Mouse (Mus musculus) CD4-positive, CD25-positive, alpha-beta regulatory T cell, adult 4 months (primary cell): ENCODE results near the gene Ccnq. TPM values are rescaled to one million over a fixed set of nuclear protein-coding genes. Genes with fewer than 3 reads are reported as not detected.

Experiments
- ATAC-seq: one replicate; pipeline ENCODE4 v1.8.0; 2017
- polyA plus RNA-seq, 2 experiments: library from polyadenylated mRNA; unstranded; fragments of 100-300 nt; shearing (Covaris generic); gene quantifications; one replicate each; pipeline ENCODE4 v1.2.1; 2017

The Ccnq gene
- 10 to 100 TPM; 32.8 to 36.9 TPM for polyA plus RNA-seq

DNA sequence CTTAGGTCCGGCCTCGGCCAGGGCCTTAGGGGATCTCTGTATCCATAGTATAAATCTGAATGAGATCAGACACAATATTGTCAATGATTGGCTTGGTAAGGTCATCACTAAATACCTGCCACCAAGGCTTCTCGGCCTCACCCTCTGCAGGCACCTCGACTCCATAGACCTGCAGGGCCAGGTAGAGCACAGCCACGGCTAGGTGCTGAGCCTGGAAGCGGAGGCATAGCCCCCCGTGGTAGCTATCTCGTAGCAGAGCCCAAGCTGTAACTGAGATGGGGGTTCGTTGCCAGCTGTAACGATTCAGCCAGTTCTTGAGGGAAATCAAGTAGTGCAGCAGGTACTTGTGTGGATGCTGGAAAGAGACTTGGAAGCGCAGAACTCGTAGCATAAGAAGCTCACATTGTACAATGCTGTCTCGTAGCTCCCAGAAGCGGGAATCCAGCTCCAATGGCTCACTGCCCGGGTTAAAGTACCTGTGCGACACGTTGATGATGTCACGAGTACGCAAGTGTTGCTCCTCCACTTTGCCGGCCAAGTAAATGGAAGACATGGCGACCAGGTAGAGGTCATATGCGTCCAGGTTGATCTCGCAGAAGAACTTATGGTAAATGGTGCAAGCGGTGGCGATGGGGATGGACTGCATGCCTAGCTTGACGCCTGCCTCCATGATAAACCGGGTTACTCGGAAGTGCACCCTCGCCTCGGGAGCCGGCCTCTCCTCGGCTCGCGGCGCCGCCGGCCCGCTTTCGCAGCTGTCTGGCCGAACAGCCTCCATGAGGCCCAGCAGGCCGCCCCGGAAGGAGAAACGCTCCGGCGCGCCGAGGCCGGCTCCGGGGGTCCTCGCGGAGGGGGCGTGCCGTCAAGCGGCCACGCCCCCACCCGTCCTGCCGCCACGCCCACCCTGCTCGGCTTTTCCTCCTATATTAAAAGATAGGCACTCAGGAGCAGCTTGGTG, at the start of gene Ccnq:
TSS of gene Ccnq (minus strand) at position 845 of the 958 bp plus-strand sequence.
- peak; percentile 90 for ATAC-seq

DNA sequence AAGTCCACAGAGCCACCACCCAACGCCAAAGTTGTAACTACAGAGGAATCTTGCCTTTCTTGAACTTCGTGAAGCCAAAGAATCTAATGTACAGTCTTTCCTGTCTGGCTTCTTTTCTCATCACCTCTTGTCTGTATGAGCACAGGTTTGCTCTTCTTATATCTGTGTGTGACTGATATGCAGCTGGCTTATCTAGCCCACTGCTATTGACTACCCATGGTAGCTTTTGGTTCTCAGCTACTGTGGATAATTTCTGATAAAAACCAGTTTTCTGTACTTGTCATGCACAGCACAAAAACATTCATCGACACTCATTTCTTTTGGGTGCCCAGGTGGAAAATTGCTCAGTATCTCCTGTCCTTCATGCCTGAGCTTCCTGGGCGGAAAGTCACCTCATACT, 49.6 kb upstream of the Ccnq start:
- ATAC-seq, result no peak

DNA sequence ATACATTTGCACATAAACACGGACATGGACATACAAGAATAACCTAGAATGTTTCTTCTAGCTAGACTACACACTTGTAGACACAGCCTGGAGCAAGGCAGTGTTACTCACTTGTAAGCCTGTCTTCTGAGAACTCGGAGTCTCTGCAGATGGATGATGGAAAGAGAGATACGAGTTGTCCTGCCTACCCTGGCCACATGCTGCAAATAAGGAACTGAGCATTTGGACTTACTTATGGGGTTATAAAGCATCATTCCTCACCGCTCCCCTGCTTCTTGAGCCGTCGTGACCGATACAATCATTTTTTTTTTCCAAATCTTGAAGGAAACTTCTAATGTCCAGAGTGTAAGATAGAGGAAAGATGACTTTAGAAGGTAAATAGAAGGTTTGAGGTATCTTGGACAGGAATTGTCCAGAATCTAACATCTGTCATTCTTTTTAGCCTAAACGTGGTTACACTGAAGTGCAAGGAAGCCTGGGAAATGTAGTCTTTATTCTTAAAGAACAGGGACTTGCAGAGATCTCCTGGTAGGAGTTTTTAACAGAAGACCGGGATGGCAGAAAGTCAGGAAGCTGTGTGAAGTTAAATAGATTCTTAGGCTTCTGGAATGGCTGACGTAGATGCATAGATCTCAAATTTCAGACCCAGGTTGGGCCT, 44.7 kb upstream of the Ccnq start:
- ATAC-seq, result no peak

DNA sequence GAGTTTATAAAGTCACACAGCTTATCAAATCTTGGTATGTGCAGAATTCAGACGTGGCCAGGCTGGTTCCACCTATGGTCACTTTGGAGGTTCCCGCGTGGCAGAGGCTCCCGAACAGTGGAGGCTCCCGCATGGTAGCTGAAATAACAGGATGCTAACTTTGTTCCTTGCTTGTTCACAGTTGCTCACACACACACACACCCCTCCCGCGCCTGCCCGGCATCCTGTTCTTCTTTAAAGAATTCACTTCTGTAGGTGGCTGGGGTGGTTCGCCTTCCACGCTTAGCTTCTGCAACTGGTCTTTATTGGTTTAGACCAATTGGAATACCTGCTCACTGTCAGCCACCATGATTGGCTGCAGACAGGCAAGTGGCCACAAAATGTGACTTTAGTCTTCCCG, 41.6 kb upstream of the Ccnq start:
- peak; percentile 32 for ATAC-seq

DNA sequence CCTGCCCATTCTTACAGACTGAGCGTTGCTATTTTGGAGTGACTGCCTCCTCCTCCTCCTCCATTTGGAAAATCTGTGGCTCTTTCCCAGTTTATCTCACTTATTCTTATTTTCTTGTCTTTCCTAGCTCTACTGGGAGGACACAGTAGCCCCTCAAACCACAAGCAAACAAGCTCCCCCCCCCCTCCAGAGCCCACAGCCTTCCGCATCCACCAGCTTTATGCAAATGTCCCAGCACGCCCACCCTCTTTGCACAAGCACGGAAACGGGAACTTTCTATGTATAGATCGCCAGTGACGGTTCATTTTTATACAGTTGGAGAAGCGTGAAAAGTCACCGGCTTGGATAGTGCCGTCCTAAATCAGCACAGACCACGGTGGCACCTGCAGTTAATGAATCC, 40.9 kb upstream of the Ccnq start:
- ATAC-seq, result no peak

DNA sequence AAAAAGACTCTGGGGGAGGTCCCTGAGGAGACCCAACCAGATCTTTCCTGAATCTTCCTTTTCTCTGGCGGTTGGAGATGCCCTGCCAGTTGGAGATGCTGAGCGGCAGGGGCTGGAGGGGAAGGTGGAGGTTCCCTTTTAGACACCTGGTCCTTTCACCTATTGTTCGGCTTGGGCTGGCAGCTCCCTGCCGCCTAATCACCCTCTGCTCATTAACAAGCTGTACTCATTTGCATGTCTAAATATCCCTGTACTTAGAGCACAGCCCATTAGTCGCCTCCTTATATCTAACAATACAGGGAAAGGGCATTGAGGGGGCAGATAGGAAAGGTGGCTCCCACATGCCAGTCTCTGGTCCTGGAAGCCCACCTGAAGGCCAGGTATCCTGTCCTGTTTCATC, 40.5 kb upstream of the Ccnq start:
- ATAC-seq, result no peak

DNA sequence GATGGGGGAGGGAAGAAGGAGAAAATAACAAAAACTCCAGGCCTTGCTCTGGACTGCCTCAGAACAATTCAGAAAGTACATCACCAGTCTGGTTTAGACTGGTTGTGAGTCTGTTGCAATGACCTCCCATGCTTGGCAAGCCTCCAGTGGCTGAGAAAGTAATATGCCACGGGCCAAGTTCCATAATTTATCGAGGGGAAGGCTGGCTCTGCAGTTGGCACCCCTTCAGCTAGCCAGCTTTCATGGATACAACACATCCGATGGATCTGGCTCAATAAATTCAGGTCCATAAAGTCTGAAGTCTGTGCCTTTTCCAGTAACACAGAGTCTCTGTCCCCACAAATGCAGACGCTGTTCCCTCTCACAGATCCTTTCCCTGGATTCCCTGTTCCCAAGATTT, 40.1 kb upstream of the Ccnq start:
- no peak for ATAC-seq

DNA sequence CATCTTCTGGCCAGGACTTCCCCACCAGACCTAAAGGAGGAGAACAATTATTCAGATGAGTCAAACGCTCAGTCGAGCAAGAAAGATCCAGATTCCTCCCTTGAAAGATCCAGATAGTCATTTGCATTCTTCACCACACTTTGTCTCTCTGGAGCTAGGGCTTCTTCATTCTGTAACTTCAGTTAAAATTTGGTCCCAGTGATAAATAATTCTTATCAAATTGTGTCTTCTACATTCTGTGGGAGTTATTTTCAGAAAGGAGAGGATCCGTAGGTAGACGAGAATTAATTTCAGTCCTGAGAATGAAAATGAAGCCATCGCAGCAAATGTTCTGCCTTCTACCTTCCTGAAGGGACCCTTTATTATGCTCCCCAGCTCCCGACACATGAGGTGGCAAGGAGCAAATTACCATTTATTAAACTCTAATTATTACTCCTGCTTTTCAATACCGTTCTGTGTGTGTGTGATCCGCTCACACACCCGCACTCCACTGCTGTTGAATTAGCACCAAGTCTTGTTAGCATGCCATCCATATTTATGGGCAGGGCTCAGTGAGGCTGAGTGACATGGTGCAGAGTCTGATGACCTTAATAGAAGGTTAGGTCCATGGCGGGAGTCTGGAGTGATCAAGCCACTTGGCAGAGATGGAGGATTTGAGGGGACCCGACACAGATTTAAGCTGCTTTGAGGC, 38.0 kb upstream of the Ccnq start:
- ATAC-seq, result no peak

DNA sequence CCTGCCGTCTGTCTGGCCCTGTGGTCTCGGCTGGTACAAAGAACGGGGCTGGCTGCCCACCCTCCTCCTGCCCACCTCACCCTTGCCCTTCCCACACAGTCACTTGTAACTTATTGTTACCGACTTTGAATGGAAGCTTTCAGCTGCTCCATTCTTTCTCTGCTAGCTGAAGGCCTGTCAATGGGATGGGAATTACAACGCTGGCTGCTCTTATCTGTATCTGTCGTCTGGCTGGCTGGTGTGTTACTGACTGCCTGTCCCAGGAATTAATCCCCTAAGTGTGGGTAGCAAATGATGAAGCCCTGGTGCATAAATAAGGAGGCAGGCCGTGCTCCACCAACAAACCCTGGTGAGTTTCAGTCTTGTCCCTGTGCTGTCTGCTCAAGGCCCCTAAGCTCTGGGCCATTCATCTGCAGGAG, 34.5 kb upstream of the Ccnq start:
- no peak for ATAC-seq

DNA sequence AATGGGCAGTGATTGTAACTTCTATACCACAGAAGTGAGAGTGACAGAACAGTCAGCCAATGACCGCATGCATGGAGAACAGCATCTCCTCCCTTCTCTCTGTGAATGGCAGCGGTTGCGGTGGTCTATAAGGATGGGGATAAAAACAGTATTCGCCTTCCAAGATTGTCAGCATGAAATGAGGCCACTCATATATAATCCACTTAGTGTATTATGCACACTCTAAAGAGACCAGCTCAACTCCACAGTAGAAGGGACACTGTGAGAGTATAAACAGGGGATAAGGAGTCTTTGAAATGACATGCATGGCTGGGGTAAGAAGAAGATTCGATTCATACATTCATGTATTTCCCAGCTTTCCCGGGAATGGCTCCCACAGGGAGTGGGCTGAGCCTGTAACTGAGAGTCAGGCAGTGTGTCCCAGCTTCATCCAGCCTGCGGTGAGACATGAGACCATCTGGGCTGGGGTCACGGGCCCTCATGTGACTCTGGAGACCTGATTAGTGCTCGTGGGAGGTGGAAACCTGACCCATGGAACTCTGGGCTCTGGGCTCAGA, 31.3 kb upstream of the Ccnq start:
- no peak for ATAC-seq

DNA sequence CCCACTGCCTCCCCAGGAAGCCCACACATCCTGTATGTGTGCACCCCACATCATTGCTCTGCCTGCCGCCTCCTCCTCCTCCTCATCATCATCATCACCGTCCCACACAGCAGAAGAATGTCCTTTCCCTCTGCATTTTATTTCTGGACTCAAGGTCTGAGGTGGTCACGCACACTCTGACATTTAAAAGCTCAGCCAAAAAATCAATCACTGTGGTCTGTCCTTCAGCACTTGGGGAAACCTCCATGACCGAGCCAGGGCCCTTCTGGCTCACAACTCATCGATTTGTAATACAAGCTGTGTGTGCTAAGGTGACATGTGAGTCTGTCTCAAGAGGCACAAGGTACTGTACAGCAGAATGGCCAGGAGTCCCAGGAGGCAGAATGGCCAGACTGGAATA, 30.8 kb upstream of the Ccnq start:
- ATAC-seq, result no peak

DNA sequence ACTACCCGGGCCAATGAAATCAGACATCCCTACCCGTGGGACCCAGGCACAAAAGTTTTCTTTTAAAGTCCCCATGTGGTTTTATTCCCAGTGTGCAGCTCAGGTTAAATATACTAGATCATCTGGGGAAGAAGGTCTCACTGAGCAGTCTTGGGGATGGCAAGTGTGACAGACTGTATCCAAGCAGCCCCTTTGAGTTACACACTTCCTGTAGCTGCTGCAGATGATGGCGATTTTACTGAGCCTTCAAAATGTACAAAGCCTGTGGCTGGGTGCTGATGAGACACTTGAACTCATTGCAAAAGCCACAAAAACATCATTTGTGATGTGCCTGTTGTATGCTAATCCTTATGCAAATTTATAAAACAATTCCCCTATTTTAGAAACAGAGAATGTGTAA, 29.0 kb upstream of the Ccnq start:
- no peak for ATAC-seq

DNA sequence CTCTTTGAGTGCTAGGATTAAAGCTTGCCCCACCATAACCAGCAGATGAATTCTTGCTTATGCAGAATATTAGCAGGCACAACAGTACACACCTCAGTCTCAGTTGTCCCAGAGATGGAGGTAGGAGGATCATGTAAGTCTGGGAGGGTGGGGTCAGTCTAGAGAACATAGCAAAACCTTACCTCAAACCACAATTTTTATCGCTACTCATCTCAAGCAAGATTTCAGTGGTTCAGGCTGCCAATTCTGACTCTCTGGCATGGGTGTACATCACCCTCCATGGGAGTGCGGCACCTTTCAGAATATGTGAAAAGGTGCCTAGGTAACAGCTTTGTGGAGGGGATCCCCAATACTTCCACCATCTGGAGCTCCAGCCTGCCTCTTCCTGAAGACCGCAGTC, 28.5 kb upstream of the Ccnq start:
- peak; percentile 71 for ATAC-seq

DNA sequence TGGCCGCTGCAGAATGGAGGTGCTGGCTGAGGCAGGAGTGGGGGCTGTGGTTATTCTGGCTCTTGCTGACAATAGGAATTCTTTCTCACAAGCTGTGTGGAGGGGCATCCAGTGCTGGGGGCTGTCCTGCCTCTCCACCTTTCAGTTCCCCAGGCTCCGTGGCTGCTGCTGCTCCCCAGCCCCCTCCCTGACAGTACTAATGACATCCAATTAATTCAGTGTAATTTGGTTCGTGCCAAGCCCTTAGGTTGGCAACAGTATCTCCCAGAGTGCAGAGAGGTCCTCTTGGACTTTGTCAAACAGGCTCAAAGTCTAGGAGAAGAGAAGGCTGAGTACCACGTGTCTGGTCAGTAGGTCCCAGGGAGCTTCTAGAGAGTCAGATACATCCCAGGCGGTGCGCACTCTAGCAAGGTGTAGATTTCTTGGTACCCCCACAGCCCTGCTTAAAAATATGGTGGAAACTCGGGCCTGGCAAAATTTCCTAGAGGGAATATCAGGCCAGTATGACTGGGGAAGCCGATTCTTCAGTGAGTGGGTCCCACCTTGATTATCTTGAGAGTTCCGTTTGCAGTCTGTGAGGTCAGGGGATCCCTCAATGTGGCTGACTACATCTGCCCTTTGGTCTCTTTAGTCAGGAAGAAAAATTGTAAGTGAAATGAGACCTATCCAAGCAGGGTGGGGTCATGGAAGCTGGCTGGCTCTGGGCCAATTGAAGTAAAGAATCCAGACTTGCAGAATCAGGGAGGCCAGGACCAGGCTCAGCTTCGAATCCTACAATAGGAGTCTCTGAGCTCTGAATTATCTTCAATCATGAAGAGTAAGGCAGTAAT, 26.5 kb upstream of the Ccnq start:
- ATAC-seq, result no peak

DNA sequence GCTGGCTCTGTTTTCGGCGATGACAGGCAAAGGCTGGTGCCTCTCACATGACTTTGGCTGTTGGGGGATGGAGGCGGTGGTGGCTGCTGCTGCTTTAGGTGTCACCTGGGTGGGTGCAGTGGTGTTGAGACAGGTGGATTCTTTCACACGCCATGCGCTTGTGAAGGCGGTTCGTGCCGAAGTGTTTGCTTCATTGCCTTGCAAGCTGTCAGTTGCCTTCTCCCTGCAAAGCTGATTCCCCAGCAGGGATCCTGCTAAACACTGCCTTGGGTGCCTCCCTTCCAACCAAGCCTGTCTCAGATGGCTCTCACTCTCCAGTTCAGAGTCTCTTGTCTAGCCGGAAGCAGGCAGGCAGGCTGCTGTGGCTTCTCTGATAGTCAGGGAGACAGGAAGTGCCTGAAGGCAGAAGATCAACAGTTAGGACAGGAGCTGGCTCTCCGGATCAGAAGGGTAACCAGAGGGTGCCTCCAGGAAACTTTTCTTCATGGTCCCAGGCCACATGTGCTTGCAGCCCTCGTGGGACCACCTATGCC, 20.3 kb upstream of the Ccnq start:
- ATAC-seq, result peak; percentile 88

DNA sequence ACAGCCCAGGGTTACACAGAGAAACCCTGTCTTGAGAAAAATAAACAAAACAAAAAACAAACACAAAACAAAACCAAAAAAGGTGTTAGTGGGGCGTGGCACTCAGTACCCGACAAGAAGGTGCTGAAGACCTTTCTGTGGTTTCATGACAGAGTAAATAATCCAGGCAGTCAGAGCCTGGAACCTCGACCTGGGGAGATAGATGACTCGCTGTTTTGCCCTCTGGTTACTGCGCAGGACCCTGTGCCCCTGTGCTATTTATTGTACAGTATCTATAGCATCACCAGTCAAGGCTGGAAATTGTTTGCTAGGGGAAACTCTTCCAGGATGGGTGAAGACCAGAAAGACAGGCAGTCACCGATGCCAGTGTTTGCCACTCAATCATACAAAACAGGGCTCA, 18.9 kb upstream of the Ccnq start:
- no peak for ATAC-seq

DNA sequence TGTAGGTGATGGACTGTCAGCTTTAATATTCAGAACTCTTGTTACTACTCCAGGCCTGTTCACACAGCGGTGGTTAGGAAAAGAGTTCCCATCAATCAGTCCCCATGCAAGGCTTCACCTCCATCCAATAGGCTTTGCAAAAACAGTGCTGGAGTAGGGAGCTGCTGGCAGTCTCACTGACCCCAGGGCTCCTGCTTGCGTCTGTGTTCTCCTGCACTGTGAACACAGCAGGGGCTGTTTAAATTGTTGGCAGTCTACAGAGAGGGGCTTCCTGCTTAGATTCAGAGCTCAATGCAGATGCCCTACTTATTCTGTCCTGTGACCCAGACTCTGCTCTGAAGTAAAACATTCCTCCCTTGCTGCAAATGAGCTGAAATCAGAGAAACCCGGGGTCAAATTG, 17.2 kb upstream of the Ccnq start:
- no peak for ATAC-seq

DNA sequence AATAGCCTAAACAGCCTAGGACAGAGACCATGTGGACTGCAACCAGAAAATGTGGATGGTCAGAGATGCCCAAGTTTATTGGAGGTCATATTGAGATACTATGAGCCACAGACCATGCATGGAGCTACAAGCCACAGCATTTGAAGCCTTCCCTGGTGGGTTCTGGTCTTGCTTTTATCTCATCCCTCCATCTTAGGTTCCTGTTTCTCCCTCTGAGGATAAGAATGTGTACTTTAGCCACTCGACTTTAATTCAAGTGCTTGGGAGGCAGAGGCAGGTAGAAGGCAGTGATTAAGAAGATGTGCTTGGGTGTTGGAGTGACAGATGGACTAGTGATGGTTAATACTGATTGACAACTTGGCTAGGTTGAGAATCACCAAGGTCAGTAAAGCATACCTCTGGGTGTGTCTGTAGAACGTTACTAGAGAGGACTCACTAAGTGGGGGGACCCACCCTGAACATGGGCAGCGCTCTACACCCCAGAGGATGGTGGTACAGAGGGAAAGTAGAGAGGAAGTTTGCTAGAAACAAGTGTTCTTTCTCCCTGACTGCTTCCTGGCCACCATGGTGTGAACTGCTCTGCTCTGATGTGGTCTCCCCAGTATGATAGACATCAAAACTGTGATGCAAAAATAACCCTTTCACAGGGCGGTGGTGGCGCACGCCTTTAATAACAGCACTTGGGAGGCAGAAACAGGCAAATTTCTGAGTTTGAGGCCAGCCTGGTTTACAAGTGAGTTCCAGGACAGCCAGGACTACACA, 14.7 kb upstream of the Ccnq start:
- peak; percentile 56 for ATAC-seq

DNA sequence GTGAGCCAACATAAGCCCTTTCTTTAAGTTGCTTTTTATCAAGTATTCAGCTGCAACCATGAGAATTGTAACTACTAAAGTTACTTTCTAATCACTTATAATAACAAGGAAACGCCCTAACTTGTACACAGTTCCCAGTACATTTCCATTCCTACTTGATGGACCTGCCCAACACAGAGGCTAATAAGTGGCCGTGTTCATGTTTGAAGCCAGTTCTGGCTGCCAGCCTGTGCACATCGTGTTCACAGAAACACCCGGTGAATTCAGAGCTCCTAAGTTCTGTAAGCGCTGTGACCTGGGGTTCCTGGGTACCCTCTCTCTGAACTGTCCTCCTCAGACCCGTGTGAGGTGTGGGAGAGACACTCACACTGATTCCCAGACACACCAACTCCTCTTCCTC, 13.3 kb upstream of the Ccnq start:
- no peak for ATAC-seq

DNA sequence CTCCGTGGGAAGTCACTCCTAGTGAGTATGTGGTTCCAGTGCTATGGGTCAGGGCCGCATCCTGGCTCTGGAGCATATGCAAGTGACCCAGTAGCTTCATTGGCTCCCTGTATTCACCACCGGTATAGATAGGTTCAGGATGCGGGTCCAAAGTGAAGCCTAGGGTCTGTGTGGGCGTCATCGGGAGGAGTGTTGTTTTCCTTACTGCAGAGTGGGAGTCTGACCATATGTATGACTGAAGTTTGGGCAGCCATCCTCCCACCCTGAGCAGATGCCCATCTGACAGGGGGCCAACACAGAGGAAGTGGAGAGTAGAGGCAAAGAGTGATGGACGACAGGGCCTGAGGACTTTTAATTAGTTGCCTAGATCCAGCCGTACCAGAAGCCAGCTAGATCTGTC, 12.8 kb upstream of the Ccnq start:
- ATAC-seq, result no peak

DNA sequence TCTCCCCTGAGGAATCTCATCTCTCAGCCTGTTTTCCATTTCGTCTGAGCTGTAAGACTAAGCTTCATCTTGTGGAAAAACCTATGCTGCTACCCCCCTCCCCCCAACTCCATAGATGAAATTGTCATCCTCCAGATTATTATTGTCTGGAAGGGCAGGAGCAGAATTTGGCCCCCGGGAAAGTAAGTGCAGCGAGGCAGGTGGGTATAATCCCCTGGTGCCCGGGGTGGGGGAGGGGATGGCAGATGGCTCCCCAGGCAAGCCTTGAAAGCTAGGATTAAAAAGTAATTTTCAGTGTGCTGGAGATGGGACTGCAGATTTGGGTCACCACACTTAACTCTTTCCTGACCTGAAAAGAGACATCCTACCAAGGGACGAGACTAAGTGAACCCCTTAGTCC, 10.7 kb upstream of the Ccnq start:
- ATAC-seq, result no peak
